Mouse (Mus musculus): ENCODE measurements at regions not wholly inside any gene's neighbourhood (a gene's known extent, or its start where the extent isn't known, plus 50 kb on each side); places are given as distances from the start of the nearest gene placed in this dataset.

DNA sequence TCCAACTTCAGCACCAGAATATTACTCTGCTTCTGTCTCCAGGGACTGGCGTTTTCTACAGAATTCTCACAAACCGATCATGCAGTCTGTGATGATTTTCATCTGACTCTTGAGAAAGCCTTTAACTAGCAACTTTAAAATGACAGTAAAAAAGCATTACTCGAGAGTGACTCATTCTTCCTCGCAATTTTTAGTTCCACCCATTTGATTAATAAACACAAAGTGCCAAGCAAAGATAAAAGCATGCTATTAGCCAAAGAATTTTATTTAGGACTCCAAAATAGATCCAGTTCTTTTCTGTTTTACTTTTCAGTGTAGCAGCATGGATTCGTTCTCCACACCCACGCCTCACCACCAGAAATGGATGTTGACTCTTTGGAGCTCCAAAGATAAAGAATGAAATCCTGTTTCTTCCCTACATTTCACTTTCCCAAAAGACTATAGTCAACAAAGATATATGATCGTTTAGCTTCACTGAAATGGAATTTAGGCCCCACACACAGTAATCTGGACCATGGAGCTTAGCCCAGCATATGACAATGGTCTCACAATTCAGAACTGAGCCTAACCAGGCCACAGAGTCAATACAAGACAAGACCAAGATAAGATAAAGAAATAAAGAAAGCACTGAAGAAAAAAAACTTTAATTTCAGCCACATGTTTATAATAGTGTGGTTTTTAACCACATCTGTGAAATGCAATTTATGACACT, 486.5 kb upstream of the C030005K15Rik start:
- Histone ChIP-seq H3K27me3 (replicated peaks; ENCODE audit: control insufficient read depth, insufficient read depth, low read length) (no peaks in the 10 kb centered on the region), H3K9me3 (ENCODE audit: control insufficient read depth, low read length) (no peaks in the 10 kb centered on the region), H3K36me3 (ENCODE audit: control insufficient read depth, insufficient read depth, low read length) (no peaks in the 10 kb centered on the region), H3K4me2 (ENCODE audit: low read depth, low read length) (no peak overlapping the region), H3K4me1 (ENCODE audit: control insufficient read depth, insufficient read depth, low read length) (no peaks in the 10 kb centered on the region), H3K27ac (replicated peaks; ENCODE audit: low read depth, low read length) (no peak overlapping the region), H3K4me3 (ENCODE audit: low read depth, low read length) (no peak overlapping the region), H3K9ac (ENCODE audit: low read depth, low read length) (no peak overlapping the region)
- ATAC-seq (ENCODE audit: low read depth) (no peak), DNase-seq (ENCODE audit: low spot score) (peak; percentile 3)
- 69% methylated on average over 7 of the region's 7 CpGs for WGBS

DNA sequence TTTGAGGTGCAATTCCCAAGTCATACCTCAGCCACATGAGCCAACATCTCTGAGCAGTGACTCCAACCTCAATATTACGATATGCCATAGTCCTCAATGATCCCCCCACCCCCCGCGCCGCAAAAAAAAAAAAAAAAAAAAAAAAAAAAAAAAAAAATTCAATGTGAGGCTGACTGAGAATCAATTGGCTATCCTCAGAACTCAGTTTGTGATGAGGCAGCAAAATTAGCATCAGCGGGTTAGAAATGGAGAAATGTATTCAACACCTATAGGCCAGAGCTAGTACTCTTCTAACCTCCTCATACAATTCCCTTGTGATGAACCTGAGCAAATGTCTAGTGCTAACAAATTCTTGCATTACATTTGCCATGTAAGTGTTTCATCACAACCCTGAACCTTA, 504.5 kb upstream of the C030005K15Rik start:
- WGBS = 86% methylated on average over 5 of the region's 5 CpGs

DNA sequence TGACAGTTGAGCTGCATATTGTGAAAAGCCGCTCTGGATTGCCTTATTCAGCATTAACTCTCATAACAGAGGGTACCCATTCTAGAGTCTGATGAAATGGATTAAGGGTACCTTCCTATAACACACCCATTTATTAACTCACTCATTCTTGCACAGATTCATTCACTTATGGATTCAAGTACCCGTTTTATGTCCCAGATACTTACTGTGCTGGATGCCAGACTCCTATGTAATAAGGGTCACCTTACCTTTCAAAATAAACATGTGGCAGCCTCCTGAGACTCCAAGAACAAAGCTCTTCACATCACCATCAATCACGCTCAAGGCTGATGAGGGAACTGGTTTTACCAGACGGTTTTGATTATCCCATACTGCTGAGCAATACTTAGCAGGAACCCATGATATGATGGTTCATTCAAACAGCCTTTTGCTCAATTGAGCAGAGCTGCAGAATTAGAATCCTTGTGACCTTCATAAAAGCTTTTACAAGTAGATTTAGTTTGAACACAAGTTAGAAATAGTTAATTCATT, 505.2 kb upstream of the C030005K15Rik start:
- H3K9ac ChIP-seq (ENCODE audit: low read depth, low read length) = no peak overlapping the region
- H3K36me3 ChIP-seq (ENCODE audit: control insufficient read depth, insufficient read depth, low read length) = no peaks in the 10 kb centered on the region
- no peak overlapping the region for H3K27ac ChIP-seq (replicated peaks; ENCODE audit: low read depth, low read length)
- ATAC-seq (ENCODE audit: low read depth) = peak; percentile 44; the same call in 1 of the 2 replicates
- H3K4me1 ChIP-seq (ENCODE audit: control insufficient read depth, insufficient read depth, low read length) = no peaks in the 10 kb centered on the region
- H3K4me2 ChIP-seq (ENCODE audit: low read depth, low read length) = no peak overlapping the region
- no peak overlapping the region for H3K4me3 ChIP-seq (ENCODE audit: low read depth, low read length)
- H3K27me3 ChIP-seq (replicated peaks; ENCODE audit: control insufficient read depth, insufficient read depth, low read length) = no peaks in the 10 kb centered on the region
- no peaks in the 10 kb centered on the region for H3K9me3 ChIP-seq (ENCODE audit: control insufficient read depth, low read length)
- peak; percentile 57 for DNase-seq (ENCODE audit: low spot score)
- WGBS = 16% methylated on average over 4 of the region's 4 CpGs

More for the DNA sequence above, 504.5 kb upstream of the C030005K15Rik start:
- H3K27me3 ChIP-seq (replicated peaks; ENCODE audit: control insufficient read depth, insufficient read depth, low read length) = no peaks in the 10 kb centered on the region
- H3K36me3 ChIP-seq (ENCODE audit: control insufficient read depth, insufficient read depth, low read length) = no peaks in the 10 kb centered on the region
- no peak overlapping the region for H3K27ac ChIP-seq (replicated peaks; ENCODE audit: low read depth, low read length)
- no peaks in the 10 kb centered on the region for H3K9me3 ChIP-seq (ENCODE audit: control insufficient read depth, low read length)
- no peak overlapping the region for H3K4me3 ChIP-seq (ENCODE audit: low read depth, low read length)
- DNase-seq (ENCODE audit: low spot score) (no peak), ATAC-seq (ENCODE audit: low read depth) (no peak)
- no peaks in the 10 kb centered on the region for H3K4me1 ChIP-seq (ENCODE audit: control insufficient read depth, insufficient read depth, low read length)
- H3K9ac ChIP-seq (ENCODE audit: low read depth, low read length) = no peak overlapping the region
- H3K4me2 ChIP-seq (ENCODE audit: low read depth, low read length) = no peak overlapping the region

- no peaks in the 10 kb centered on the region for H3K9me3 ChIP-seq (ENCODE audit: control insufficient read depth, low read length)
- H3K27me3 ChIP-seq (replicated peaks; ENCODE audit: control insufficient read depth, insufficient read depth, low read length) = no peaks in the 10 kb centered on the region
- 88% methylated on average over 1 of the region's 1 CpGs for WGBS
- DNase-seq (ENCODE audit: low spot score) (no peak), ATAC-seq (ENCODE audit: low read depth) (no peak)
- no peak overlapping the region for H3K4me3 ChIP-seq (ENCODE audit: low read depth, low read length)
- H3K9ac ChIP-seq (ENCODE audit: low read depth, low read length) = no peak overlapping the region
- no peaks in the 10 kb centered on the region for H3K4me1 ChIP-seq (ENCODE audit: control insufficient read depth, insufficient read depth, low read length)
- H3K36me3 ChIP-seq (ENCODE audit: control insufficient read depth, insufficient read depth, low read length) = no peaks in the 10 kb centered on the region
- H3K4me2 ChIP-seq (ENCODE audit: low read depth, low read length) = no peak overlapping the region
- H3K27ac ChIP-seq (replicated peaks; ENCODE audit: low read depth, low read length) = no peak overlapping the region
Measured at GRCm38 (mm10) chr10:98248311-98248710, 521.8 kb upstream of the C030005K15Rik start.

DNA sequence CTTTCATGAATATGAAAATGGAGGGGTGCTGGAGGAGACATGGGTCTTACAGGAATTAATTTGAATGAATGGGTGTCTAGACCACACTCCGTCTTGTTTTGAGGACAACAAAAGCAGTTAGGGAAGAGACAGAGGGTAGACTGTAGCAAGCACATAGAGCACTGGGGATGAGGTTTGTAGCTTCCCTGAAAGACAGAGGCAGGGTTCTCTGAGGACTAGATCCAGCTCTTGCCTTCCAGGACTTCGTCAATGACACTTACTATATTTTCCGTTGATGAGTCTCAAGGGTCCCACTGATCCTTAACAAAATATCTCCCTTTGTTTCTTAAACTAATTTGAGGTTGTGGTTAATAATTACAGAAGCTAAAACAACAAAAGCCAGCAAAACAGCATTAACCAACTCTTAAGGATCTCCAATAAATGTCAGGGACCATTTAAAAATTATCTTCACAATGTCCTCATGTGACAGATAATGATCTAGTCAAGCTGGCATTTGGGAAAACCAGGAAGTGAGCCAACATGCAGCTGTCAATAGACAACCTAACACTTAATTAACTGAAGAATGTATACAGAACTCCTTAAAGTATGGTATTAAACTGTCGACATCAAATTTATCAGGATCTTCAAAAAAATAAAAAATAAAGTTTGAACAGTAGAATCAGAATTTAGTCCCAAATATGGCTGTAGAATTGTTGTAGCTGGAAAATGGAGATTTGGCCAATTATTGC, 531.6 kb upstream of the C030005K15Rik start:
- no peak; the same call in 1 of the 2 replicates for ATAC-seq (ENCODE audit: low read depth)
- H3K4me1 ChIP-seq (ENCODE audit: control insufficient read depth, insufficient read depth, low read length) = no peaks in the 10 kb centered on the region
- WGBS = 72% methylated on average over 4 of the region's 4 CpGs
- no peaks in the 10 kb centered on the region for H3K27me3 ChIP-seq (replicated peaks; ENCODE audit: control insufficient read depth, insufficient read depth, low read length)
- no peak overlapping the region for H3K9ac ChIP-seq (ENCODE audit: low read depth, low read length)
- H3K27ac ChIP-seq (replicated peaks; ENCODE audit: low read depth, low read length) = no peak overlapping the region
- no peak for DNase-seq (ENCODE audit: low spot score)
- no peaks in the 10 kb centered on the region for H3K9me3 ChIP-seq (ENCODE audit: control insufficient read depth, low read length)
- H3K36me3 ChIP-seq (ENCODE audit: control insufficient read depth, insufficient read depth, low read length) = no peaks in the 10 kb centered on the region
- H3K4me2 ChIP-seq (ENCODE audit: low read depth, low read length) = no peak overlapping the region
- no peak overlapping the region for H3K4me3 ChIP-seq (ENCODE audit: low read depth, low read length)

- H3K27ac ChIP-seq (replicated peaks; ENCODE audit: low read depth, low read length) = no peak overlapping the region
- DNase-seq (ENCODE audit: low spot score) = peak; percentile 51
- ATAC-seq (ENCODE audit: low read depth) = 0 out of 2 replicates have a peak, but pooled peaks have one; percentile 6
- no peak overlapping the region for H3K9ac ChIP-seq (ENCODE audit: low read depth, low read length)
- no peak overlapping the region for H3K4me2 ChIP-seq (ENCODE audit: low read depth, low read length)
- no peaks in the 10 kb centered on the region for H3K9me3 ChIP-seq (ENCODE audit: control insufficient read depth, low read length)
- no peaks in the 10 kb centered on the region for H3K36me3 ChIP-seq (ENCODE audit: control insufficient read depth, insufficient read depth, low read length)
- H3K4me3 ChIP-seq (ENCODE audit: low read depth, low read length) = no peak overlapping the region
- 59% methylated on average over 4 of the region's 4 CpGs for WGBS
- no peaks in the 10 kb centered on the region for H3K27me3 ChIP-seq (replicated peaks; ENCODE audit: control insufficient read depth, insufficient read depth, low read length)
- no peaks in the 10 kb centered on the region for H3K4me1 ChIP-seq (ENCODE audit: control insufficient read depth, insufficient read depth, low read length)
Measured at GRCm38 (mm10) chr10:98259283-98259682, 532.7 kb upstream of the C030005K15Rik start.

DNA sequence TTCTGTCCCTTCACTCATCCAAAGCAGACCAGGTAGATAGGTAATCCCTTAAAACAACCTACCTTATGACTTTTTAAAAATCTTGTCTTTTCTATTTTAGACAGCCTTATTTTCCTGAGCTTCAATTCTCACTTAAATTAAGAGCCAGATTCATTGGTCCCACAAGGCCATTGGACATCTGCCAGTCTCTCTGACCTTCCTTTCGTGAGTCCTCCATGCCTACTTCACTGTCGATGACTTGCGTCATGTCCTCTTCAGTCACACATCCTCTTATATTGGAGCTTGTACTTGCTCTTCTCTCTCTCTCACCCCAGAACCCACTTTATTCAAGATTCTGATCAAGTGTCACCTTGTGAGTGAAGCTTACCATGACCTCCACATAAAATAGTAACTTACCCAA, 542.0 kb upstream of the C030005K15Rik start:
- ATAC-seq (ENCODE audit: low read depth) (no peak), DNase-seq (ENCODE audit: low spot score) (no peak)
- Histone ChIP-seq H3K4me3 (ENCODE audit: low read depth, low read length) (no peak overlapping the region), H3K27me3 (replicated peaks; ENCODE audit: control insufficient read depth, insufficient read depth, low read length) (no peaks in the 10 kb centered on the region), H3K36me3 (ENCODE audit: control insufficient read depth, insufficient read depth, low read length) (no peaks in the 10 kb centered on the region), H3K27ac (replicated peaks; ENCODE audit: low read depth, low read length) (no peak overlapping the region), H3K9ac (ENCODE audit: low read depth, low read length) (no peak overlapping the region), H3K9me3 (ENCODE audit: control insufficient read depth, low read length) (no peaks in the 10 kb centered on the region), H3K4me1 (ENCODE audit: control insufficient read depth, insufficient read depth, low read length) (no peaks in the 10 kb centered on the region), H3K4me2 (ENCODE audit: low read depth, low read length) (no peak overlapping the region)
- WGBS = 92% methylated on average over 3 of the region's 3 CpGs

GRCm38 (mm10) chr10:98291617-98292016, 565.1 kb upstream of the C030005K15Rik start:
- no peak overlapping the region for H3K9ac ChIP-seq (ENCODE audit: low read depth, low read length)
- no peaks in the 10 kb centered on the region for H3K9me3 ChIP-seq (ENCODE audit: control insufficient read depth, low read length)
- no peak overlapping the region for H3K4me2 ChIP-seq (ENCODE audit: low read depth, low read length)
- no peak overlapping the region for H3K27ac ChIP-seq (replicated peaks; ENCODE audit: low read depth, low read length)
- 52% methylated on average over 4 of the region's 4 CpGs for WGBS
- H3K27me3 ChIP-seq (replicated peaks; ENCODE audit: control insufficient read depth, insufficient read depth, low read length) = no peaks in the 10 kb centered on the region
- no peak overlapping the region for H3K4me3 ChIP-seq (ENCODE audit: low read depth, low read length)
- H3K36me3 ChIP-seq (ENCODE audit: control insufficient read depth, insufficient read depth, low read length) = no peaks in the 10 kb centered on the region
- DNase-seq (ENCODE audit: low spot score) (no peak), ATAC-seq (ENCODE audit: low read depth) (no peak)
- H3K4me1 ChIP-seq (ENCODE audit: control insufficient read depth, insufficient read depth, low read length) = no peaks in the 10 kb centered on the region
